Mouse (Mus musculus) heart, adult 2 months (tissue): Measurements from ENCODE around the gene Samd13. TPM values are rescaled to one million over a fixed set of nuclear protein-coding genes. Genes with fewer than 3 reads are reported as not detected.

Experiments
- DNase-seq, 2 experiments: peaks; one replicate each; pipeline ENCODE4 v3.0.0; 2021
- H3K27ac ChIP-seq: fragments of 200-600 bp; 2 replicates; pipeline ENCODE4 v1.8.1; 2022
- H3K27me3 ChIP-seq: fragments of 200-500 bp; 2 replicates; pipeline ENCODE4 v1.6.1; 2012; ENCODE audit warnings: mild to moderate bottlenecking, low read length, inconsistent platforms, mixed read lengths; ENCODE audit not compliant: control insufficient read depth, insufficient read depth
- H3K36me3 ChIP-seq: fragments of 200-500 bp; 2 replicates; pipeline ENCODE4 v1.6.1; 2012; ENCODE audit warnings: low read length, inconsistent platforms; ENCODE audit not compliant: control insufficient read depth, insufficient read depth
- H3K4me1 ChIP-seq: fragments of 200-500 bp; 2 replicates; pipeline ENCODE4 v1.6.1; 2011; ENCODE audit warnings: low read length; ENCODE audit not compliant: control insufficient read depth, insufficient read depth
- H3K4me3 ChIP-seq: fragments of 200-600 bp; 2 replicates; pipeline ENCODE4 v1.8.1; 2022
- H3K79me2 ChIP-seq: fragments of 200-500 bp; replicated peaks from 2 replicates; pipeline ENCODE4 v1.6.1; 2012; ENCODE audit warnings: mild to moderate bottlenecking, inconsistent platforms, low read length, moderate library complexity, mixed read lengths; ENCODE audit not compliant: control insufficient read depth, insufficient read depth
- H3K9ac ChIP-seq: fragments of 200-500 bp; 2 replicates; pipeline ENCODE4 v1.6.1; 2012; ENCODE audit warnings: low read depth, mild to moderate bottlenecking, control low read depth, inconsistent platforms, low read length, mixed read lengths
- CTCF ChIP-seq: fragments of 200-600 bp; IDR thresholded peaks from 2 replicates; pipeline ENCODE4 v1.8.1; 2022; ENCODE audit warnings: antibody characterized with exemption, mild to moderate bottlenecking, moderate library complexity
- EP300 ChIP-seq: fragments of 200-500 bp; IDR thresholded peaks from 2 replicates; pipeline ENCODE4 v1.6.1; 2011; ENCODE audit warnings: low read depth, low read length, control low read depth; ENCODE audit not compliant: insufficient read depth
- POLR2A ChIP-seq: fragments of 200-500 bp; IDR thresholded peaks from 2 replicates; pipeline ENCODE4 v1.6.1; 2011; ENCODE audit warnings: mild to moderate bottlenecking, low read depth, low read length, control low read depth; ENCODE audit not compliant: insufficient read depth
- WGBS: fragments of 180-500 bp; shearing (Covaris S2); methylation state at CpG from one replicate; pipeline ENCODE4 v1.1.7; 2018; 5-methylcytosine and 5-hydroxymethylcytosine counted together
- intact Hi-C: fragments of 180-260 bp; cut with DNase I; formaldehyde crosslinking; loops from one replicate; pipeline ENCODE4 v1.15.1; 2025
- polyA plus RNA-seq: library from polyadenylated mRNA; depleted of rRNA; stranded (reverse); fragments of >200 nt; gene quantifications from 2 replicates; pipeline ENCODE4 v1.2.3, GENCODE M21; 2012
- total RNA-seq, 2 experiments: library from RNA; stranded (reverse); gene quantifications; 2 replicates each; pipeline ENCODE4 v1.2.3; 2021

The Samd13 gene
- total and polyA plus RNA-seq, 3 experiments, result 1.0 to 2.1 (median 1.9) TPM

GRCm38 (mm10) chr3:146653692-146654091, 31.7 kb downstream of the Samd13 start:
- no peak overlapping the region for H3K27ac ChIP-seq

DNA sequence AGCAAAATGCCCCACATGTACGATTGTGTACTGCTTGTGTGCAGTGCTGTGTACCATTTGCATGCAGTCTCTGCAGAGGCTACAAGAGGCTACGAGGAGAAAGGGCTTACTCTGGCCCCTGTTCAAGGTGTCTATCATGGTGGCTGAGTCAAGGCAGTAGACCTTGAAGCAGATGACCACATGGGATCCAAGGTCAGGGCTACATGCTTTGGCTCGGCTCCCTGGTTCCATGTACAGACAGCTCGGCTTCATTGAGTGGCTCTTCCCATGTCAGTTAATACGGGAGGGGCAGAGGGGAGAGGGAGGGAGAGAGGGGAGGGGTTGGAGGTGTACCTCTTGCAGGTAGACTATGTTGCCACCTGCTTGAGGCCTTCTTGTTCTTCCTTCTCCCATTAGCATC, 33.0 kb downstream of the Samd13 start:
- no peak overlapping the region for H3K4me3 ChIP-seq
- intact Hi-C loops, result no loop called here
- DNase-seq, result no peak
- 91% methylated on average over 5 of the region's 5 CpGs for whole genome bisulfite sequencing
- no peaks in the 10 kb centered on the region for H3K79me2 ChIP-seq
- no peak overlapping the region for H3K27ac ChIP-seq
- TF ChIP-seq POLR2A (no peak), CTCF (no peak), EP300 (no peak)
- H3K9ac ChIP-seq, result no peak overlapping the region
- no peaks in the 10 kb centered on the region for H3K27me3 ChIP-seq
- H3K4me1 ChIP-seq, result peaks cover 2% of the 10 kb centered on the region
- H3K36me3 ChIP-seq, result no peaks in the 10 kb centered on the region

More at GRCm38 (mm10) chr3:146653692-146654091, 31.7 kb downstream of the Samd13 start:
- TF ChIP-seq EP300 (no peak), CTCF (no peak), POLR2A (no peak)
- H3K36me3 ChIP-seq, result no peaks in the 10 kb centered on the region
- H3K9ac ChIP-seq, result no peak overlapping the region
- intact Hi-C loops, result no loop called here
- H3K27me3 ChIP-seq, result no peaks in the 10 kb centered on the region
- H3K4me3 ChIP-seq, result no peak overlapping the region
- WGBS, result 36% methylated on average over 6 of the region's 6 CpGs
- DNase-seq, result no peak
- H3K4me1 ChIP-seq, result peaks cover 4% of the 10 kb centered on the region
- no peaks in the 10 kb centered on the region for H3K79me2 ChIP-seq

DNA sequence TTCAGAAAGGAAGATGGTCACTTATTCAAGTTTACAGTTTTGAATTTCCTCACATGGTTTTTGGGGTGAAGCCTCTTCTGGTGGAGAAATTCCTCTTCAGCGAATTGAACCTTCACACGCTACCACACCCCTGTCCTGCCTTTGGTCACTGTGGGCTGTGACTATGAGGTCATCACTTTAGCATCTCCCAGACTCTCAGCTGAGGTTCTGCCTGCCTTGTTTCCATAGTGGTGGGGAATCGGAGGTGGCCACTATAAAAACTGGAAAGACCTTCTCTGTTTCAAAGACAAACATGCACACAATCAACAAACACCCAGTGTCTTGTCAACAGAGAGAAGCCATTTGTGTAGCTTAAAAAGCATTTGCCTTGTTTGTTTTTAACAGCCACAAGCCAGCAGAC, 34.2 kb downstream of the Samd13 start, which contains the start of gene 4930503B20Rik:
4930503B20Rik (minus strand) TSS at position 101 of the 400 bp plus-strand sequence.
- no peaks in the 10 kb centered on the region for H3K36me3 ChIP-seq
- no peaks in the 10 kb centered on the region for H3K27me3 ChIP-seq
- no peak for TF ChIP-seq EP300
- TF ChIP-seq POLR2A, result no peak
- TF ChIP-seq CTCF, result no peak
- no peak within 1 kb of the TSS for H3K9ac ChIP-seq
- WGBS, result 77% methylated on average over 3 of the region's 3 CpGs
- DNase-seq, result no peak
- H3K79me2 ChIP-seq, result no peaks in the 10 kb centered on the region
- no peak within 1 kb of the TSS for H3K4me3 ChIP-seq
- H3K27ac ChIP-seq, result no peak within 1 kb of the TSS
- H3K4me1 ChIP-seq, result peaks cover 2% of the 10 kb centered on the region
- intact Hi-C loops, result no loop called here

DNA sequence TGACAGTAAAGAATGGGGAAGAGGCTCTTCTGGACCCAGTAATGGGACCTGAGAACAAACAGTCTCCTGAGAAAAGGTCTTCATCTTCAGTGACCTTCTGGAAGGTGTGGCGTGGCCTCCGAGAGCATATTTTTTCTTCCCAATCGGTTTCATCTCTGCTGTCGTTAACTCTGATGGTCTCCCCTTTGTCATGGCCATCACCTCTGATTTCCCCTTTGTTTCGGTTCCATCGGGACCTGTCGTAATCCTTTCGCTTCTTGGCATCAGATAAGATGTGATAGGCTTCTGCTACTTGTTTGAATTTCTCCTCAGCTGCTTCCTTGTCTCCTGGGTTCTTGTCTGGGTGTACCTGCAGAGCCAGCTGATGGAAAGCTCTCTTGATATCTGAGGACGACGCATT, 34.7 kb downstream of the Samd13 start:
- Histone ChIP-seq H3K4me3 (no peak overlapping the region), H3K9ac (no peak overlapping the region), H3K4me1 (peaks cover 2% of the 10 kb centered on the region), H3K27ac (no peak overlapping the region), H3K79me2 (no peaks in the 10 kb centered on the region), H3K36me3 (no peaks in the 10 kb centered on the region), H3K27me3 (no peaks in the 10 kb centered on the region)
- intact Hi-C loops, result no loop called here
- TF ChIP-seq CTCF, result no peak
- TF ChIP-seq POLR2A, result no peak
- TF ChIP-seq EP300, result no peak
- no peak for DNase-seq
- WGBS, result 89% methylated on average over 10 of the region's 10 CpGs

- H3K4me3 ChIP-seq, result no peak overlapping the region
- H3K27ac ChIP-seq, result no peak overlapping the region
- H3K27me3 ChIP-seq, result no peaks in the 10 kb centered on the region
- no peak overlapping the region for H3K9ac ChIP-seq
- no peaks in the 10 kb centered on the region for H3K4me1 ChIP-seq
- no peak for TF ChIP-seq POLR2A
- no peak for TF ChIP-seq CTCF
- no peak for TF ChIP-seq EP300
- no peaks in the 10 kb centered on the region for H3K36me3 ChIP-seq
- DNase-seq, result no peak
- no peaks in the 10 kb centered on the region for H3K79me2 ChIP-seq
- 75% methylated on average over 10 of the region's 10 CpGs for WGBS
- intact Hi-C loops, result no loop called here
Measured at GRCm38 (mm10) chr3:146649311-146649894, 36.0 kb downstream of the Samd13 start.

GRCm38 (mm10) chr3:146641818-146642427, 43.5 kb downstream of the Samd13 start:
- intact Hi-C loops, result no loop called here
- Histone ChIP-seq H3K4me3 (no peak overlapping the region), H3K36me3 (no peaks in the 10 kb centered on the region), H3K9ac (no peak overlapping the region), H3K4me1 (no peaks in the 10 kb centered on the region), H3K27ac (no peak overlapping the region), H3K79me2 (no peaks in the 10 kb centered on the region), H3K27me3 (no peaks in the 10 kb centered on the region)
- no peak for DNase-seq
- TF ChIP-seq EP300 (no peak), POLR2A (no peak), CTCF (no peak)
- WGBS, result 54% methylated on average over 4 of the region's 4 CpGs
